Mouse (Mus musculus) adrenal gland, adult (tissue): ENCODE results near the gene Birc3.
"Not testable (repeated sequence)": the region's sequence is repeated elsewhere in the genome, so short reads cannot be mapped to it uniquely, and the experiment has no call there.

Experiments
- DNase-seq, 2 experiments: peaks; one replicate each; pipeline ENCODE4 v3.0.0; 2022 to 2023; ENCODE audit warnings: low spot score in 1 of 2; ENCODE audit not compliant: inconsistent age in 2 of 2

Birc3 gene

GRCm38 (mm10) chr9:7872775-7873439 is at the start of gene Birc3:
Birc3 (minus strand) TSS chr9:7873186.
- DNase-seq, result peak; percentile 85 to 96

GRCm38 (mm10) chr9:7914925-7915324 is 41.9 kb upstream of the Birc3 start:
- no peak for DNase-seq

GRCm38 (mm10) chr9:7914487-7914886 is 41.5 kb upstream of the Birc3 start:
- peak; percentile 62 to 82 for DNase-seq

GRCm38 (mm10) chr9:7913953-7914352 is 41.0 kb upstream of the Birc3 start:
- DNase-seq, result no peak

- DNase-seq, result no peak
Observed at GRCm38 (mm10) chr9:7907351-7907985, 34.5 kb upstream of the Birc3 start.

- DNase-seq, result no peak
Observed at GRCm38 (mm10) chr9:7906564-7906963, 33.6 kb upstream of the Birc3 start.

GRCm38 (mm10) chr9:7903825-7904224 is 30.8 kb upstream of the Birc3 start:
- DNase-seq, result no peak

- DNase-seq, result no peak
Observed at GRCm38 (mm10) chr9:7903262-7903661, 30.3 kb upstream of the Birc3 start.

GRCm38 (mm10) chr9:7902311-7902710 is 29.3 kb upstream of the Birc3 start:
- no peak for DNase-seq

- no peak for DNase-seq
Observed at GRCm38 (mm10) chr9:7900965-7901364, 28.0 kb upstream of the Birc3 start.

- peak; percentile 60 to 91 for DNase-seq
Observed at GRCm38 (mm10) chr9:7897502-7897901, 24.5 kb upstream of the Birc3 start.

GRCm38 (mm10) chr9:7891796-7892195 is 18.8 kb upstream of the Birc3 start:
- not testable (repeated sequence) for DNase-seq

GRCm38 (mm10) chr9:7891177-7891576 is 18.2 kb upstream of the Birc3 start:
- DNase-seq, result peak in 1 of 2 experiments; percentile 69

GRCm38 (mm10) chr9:7884346-7884745 is 11.4 kb upstream of the Birc3 start:
- DNase-seq, result no peak

GRCm38 (mm10) chr9:7882304-7882865 is 9.4 kb upstream of the Birc3 start:
- peak; percentile 46 to 75 for DNase-seq

GRCm38 (mm10) chr9:7873511-7874211 is 675 bp upstream of the Birc3 start:
- peak in 1 of 2 experiments; percentile 52 for DNase-seq

- DNase-seq, result no peak
Observed at GRCm38 (mm10) chr9:7872044-7872774, 777 bp downstream of the Birc3 start.

- DNase-seq, result peak in 1 of 2 experiments; percentile 56
Observed at GRCm38 (mm10) chr9:7871316-7872043, 1.5 kb downstream of the Birc3 start.

GRCm38 (mm10) chr9:7870556-7871315 is 2.2 kb downstream of the Birc3 start:
- no peak for DNase-seq
